Mouse (Mus musculus) kidney, postnatal 0 days (tissue): Measurements from ENCODE around the gene Fbxo46. TPM values are rescaled to one million over a fixed set of nuclear protein-coding genes. Genes with fewer than 3 reads are reported as not detected.

Experiments
- ATAC-seq: fragments of 200-750 bp; cut with Nextera tagmentation; replicated peaks from 2 replicates; pipeline ENCODE4 v1.8.0; 2017; ENCODE audit warnings: low read depth, moderate number of reproducible peaks, moderate TSS enrichment, moderate library complexity; ENCODE audit not compliant: low FRiP score
- DNase-seq: peaks from one replicate; pipeline ENCODE4 v3.0.0-alpha.2; 2016; ENCODE audit warnings: low spot score
- H3K27ac ChIP-seq: fragments of 300-500 bp; sonication (generic); 2 replicates; pipeline ENCODE4 v1.5.1; 2014; ENCODE audit warnings: mild to moderate bottlenecking
- H3K27me3 ChIP-seq: fragments of 300-500 bp; sonication (generic); 2 replicates; pipeline ENCODE4 v1.6.1; 2014; ENCODE audit warnings: low read length, mixed read lengths; ENCODE audit not compliant: insufficient read depth
- H3K36me3 ChIP-seq: fragments of 300-500 bp; sonication (generic); 2 replicates; pipeline ENCODE4 v1.6.1; 2014; ENCODE audit warnings: low read length, mixed read lengths; ENCODE audit not compliant: insufficient read depth
- H3K4me1 ChIP-seq: fragments of 300-500 bp; sonication (generic); replicated peaks from 2 replicates; pipeline ENCODE4 v1.6.1; 2014; ENCODE audit warnings: antibody characterized with exemption, low read length, mixed read lengths; ENCODE audit not compliant: insufficient read depth
- H3K4me2 ChIP-seq: fragments of 300-500 bp; sonication (generic); 2 replicates; pipeline ENCODE4 v1.6.1; 2014; ENCODE audit warnings: mild to moderate bottlenecking, low read length, moderate library complexity, mixed read lengths
- H3K4me3 ChIP-seq: fragments of 300-500 bp; sonication (generic); replicated peaks from 2 replicates; pipeline ENCODE4 v1.5.1; 2014; ENCODE audit warnings: low read depth, low read length
- H3K9ac ChIP-seq: fragments of 300-500 bp; sonication (generic); 2 replicates; pipeline ENCODE4 v1.6.1; 2014; ENCODE audit warnings: low read depth, low read length
- H3K9me3 ChIP-seq: fragments of 300-500 bp; sonication (generic); replicated peaks from 2 replicates; pipeline ENCODE4 v1.6.1; 2016; ENCODE audit warnings: low read length, inconsistent platforms, mixed read lengths
- CTCF ChIP-seq: IDR thresholded peaks from 2 replicates; pipeline ENCODE4 v1.5.1; 2016; ENCODE audit warnings: antibody characterized with exemption, low read depth, mild to moderate bottlenecking, moderate library complexity
- WGBS: fragments of 180-500 bp; shearing (Covaris S2); extraction: QIAGEN DNeasy Blood & Tissue Kit; methylation state at CpG from one replicate; pipeline ENCODE4 v1.1.7; 2014; 5-methylcytosine and 5-hydroxymethylcytosine counted together
- microRNA counts: library from miRNA; unstranded; fragments of <30 nt; microRNA quantifications from one replicate; lab custom pipeline; 2015
- microRNA-seq: library from miRNA; unstranded; fragments of <30 nt; microRNA quantifications from one replicate; pipeline ENCODE4, GENCODE M21; 2016
- polyA plus RNA-seq: library from polyadenylated mRNA; unstranded; fragments of >200 nt; fragmentation: Nextera tagmentation; extraction: Ambion mirVana; gene quantifications from 2 replicates; pipeline ENCODE4 v1.2.1, GENCODE M21; 2015

The Fbxo46 gene
- polyA plus RNA-seq, 1 experiment from 2014 or later, result 12.1 TPM

DNA sequence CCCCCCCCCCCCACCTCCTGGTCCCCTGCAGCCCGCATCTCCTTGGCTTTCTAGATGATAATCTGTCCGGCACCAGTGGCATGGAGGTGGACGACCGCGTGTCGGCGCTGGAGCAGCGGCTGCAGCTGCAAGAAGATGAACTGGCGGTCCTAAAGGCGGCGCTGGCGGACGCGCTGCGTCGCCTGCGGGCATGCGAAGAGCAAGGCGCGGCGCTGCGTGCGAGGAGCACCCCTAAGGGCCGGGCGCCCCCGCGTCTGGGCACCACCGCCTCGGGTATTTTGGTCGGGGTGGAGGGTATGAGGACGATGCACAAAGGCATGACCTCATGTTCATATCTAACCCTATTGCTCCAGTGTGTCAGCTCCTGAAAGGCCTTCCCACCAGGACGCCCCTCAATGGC is 59.5 kb downstream of the Fbxo46 start:
- H3K4me3 ChIP-seq, result 0 out of 2 replicates have a peak overlapping the region, but pooled peaks have one; percentile 1
- H3K4me1 ChIP-seq, result peaks cover 24% of the 10 kb centered on the region
- peak; percentile 72 for TF ChIP-seq CTCF
- H3K9me3 ChIP-seq, result no peaks in the 10 kb centered on the region
- peak; percentile 78 for DNase-seq
- peak; percentile 14; the same call in 1 of the 2 replicates for ATAC-seq
- peak overlapping the region; percentile 45 for H3K4me2 ChIP-seq
- H3K36me3 ChIP-seq, result no peaks in the 10 kb centered on the region
- no peak overlapping the region for H3K9ac ChIP-seq
- under 1% methylated on average over 31 of the region's 32 CpGs for WGBS
- H3K27ac ChIP-seq, result no peak overlapping the region
- peaks cover 44% of the 10 kb centered on the region for H3K27me3 ChIP-seq

DNA sequence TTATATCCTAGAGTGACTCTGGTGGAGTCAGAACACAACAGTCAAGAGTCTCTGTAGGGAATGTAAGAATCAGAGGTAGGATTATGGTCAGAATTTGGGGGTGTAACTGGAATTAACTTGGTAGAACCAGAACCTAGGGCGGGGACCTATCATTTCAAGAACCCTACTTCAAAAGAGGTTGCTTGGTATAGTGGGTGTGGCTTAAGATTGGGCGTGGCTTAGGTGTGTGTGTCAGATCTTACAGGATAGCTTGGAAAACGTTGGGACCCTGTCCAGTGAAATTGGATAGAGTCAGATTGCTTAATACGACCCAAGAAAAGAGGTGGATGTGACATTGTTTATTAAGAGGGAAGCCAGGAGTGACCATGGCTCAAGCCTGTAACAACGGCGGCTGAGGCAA is 60.3 kb downstream of the Fbxo46 start:
- ATAC-seq (no peak), DNase-seq (no peak)
- Histone ChIP-seq H3K27me3 (peaks cover 44% of the 10 kb centered on the region), H3K9ac (no peak overlapping the region), H3K4me3 (no peak overlapping the region), H3K36me3 (no peaks in the 10 kb centered on the region), H3K4me1 (peaks cover 24% of the 10 kb centered on the region), H3K27ac (no peak overlapping the region), H3K9me3 (no peaks in the 10 kb centered on the region), H3K4me2 (no peak overlapping the region)
- 40% methylated on average over 6 of the region's 6 CpGs for WGBS
- TF ChIP-seq CTCF, result no peak

DNA sequence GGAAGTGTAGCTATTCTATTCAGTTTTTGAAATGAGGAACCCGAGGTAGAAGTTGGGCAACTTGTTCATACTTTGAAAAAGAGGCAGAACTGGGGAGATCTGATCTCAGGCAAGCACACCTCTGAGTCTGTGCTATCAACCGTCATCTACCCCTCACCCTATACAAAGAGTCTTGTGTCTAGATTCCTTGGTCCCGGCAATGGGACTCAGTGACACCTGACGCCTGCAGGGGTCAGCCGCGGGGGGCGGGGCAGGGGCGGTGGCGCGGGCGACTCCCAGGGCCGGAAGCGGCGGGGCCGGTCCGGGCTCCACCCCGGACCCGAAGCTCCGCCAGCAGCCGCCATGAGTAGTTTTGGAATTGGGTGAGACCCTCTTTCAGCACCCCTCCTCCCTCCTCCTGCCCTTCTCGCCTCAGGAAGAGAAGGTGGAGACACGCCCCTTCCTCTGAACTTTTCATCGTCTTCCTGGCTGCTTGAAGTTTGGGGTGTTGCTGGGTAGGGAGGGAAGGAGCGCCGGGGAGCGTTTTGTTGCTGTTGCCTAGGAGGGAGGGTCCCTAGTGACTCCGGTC is 61.3 kb downstream of the Fbxo46 start:
- whole genome bisulfite sequencing, result under 1% methylated on average over 27 of the region's 27 CpGs
- Histone ChIP-seq H3K27ac (peak overlapping the region; percentile 37; the same call in 1 of the 2 replicates), H3K4me1 (peaks cover 24% of the 10 kb centered on the region)

DNA sequence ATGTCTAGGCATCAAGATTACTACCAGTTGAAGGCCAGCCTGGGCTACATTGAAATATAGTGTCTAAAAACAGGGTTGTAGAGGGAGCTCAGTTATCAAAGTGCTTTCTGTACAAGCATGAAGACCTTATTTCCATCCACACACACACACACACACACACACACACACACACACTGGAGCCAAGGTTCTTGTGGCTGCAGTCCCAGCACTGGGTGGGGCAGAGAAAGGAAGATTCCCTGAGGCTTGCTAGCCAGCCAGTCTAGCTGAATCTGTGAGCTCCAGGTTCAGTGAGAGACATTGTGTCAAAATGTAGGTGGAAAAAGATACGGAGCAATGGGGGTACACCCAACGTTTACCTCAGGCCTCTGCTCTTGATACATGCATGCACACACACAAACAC is 64.6 kb downstream of the Fbxo46 start:
- H3K4me3 ChIP-seq, result no peak overlapping the region
- no peak overlapping the region for H3K4me2 ChIP-seq
- no peak for TF ChIP-seq CTCF
- peaks cover 8% of the 10 kb centered on the region for H3K27me3 ChIP-seq
- peaks cover 20% of the 10 kb centered on the region for H3K4me1 ChIP-seq
- 70% methylated on average over 2 of the region's 2 CpGs for WGBS
- H3K9me3 ChIP-seq, result no peaks in the 10 kb centered on the region
- peak overlapping the region; percentile 55 for H3K27ac ChIP-seq
- 0 out of 2 replicates have a peak, but pooled peaks cover 11% of the 10 kb centered on the region for H3K36me3 ChIP-seq
- no peak overlapping the region for H3K9ac ChIP-seq
- DNase-seq (no peak), ATAC-seq (no peak)

More for the DNA sequence above, 61.3 kb downstream of the Fbxo46 start:
- peak overlapping the region; percentile 64 for H3K9ac ChIP-seq
- peak; percentile 33; the same call in 1 of the 2 replicates for ATAC-seq
- DNase-seq, result peak; percentile 72
- no peaks in the 10 kb centered on the region for H3K9me3 ChIP-seq
- H3K36me3 ChIP-seq, result 0 out of 2 replicates have a peak, but pooled peaks cover under 1% of the 10 kb centered on the region
- H3K4me2 ChIP-seq, result peak overlapping the region; percentile 90
- TF ChIP-seq CTCF, result no peak
- H3K27me3 ChIP-seq, result peaks cover 38% of the 10 kb centered on the region
- peak overlapping the region; percentile 56 for H3K4me3 ChIP-seq

DNA sequence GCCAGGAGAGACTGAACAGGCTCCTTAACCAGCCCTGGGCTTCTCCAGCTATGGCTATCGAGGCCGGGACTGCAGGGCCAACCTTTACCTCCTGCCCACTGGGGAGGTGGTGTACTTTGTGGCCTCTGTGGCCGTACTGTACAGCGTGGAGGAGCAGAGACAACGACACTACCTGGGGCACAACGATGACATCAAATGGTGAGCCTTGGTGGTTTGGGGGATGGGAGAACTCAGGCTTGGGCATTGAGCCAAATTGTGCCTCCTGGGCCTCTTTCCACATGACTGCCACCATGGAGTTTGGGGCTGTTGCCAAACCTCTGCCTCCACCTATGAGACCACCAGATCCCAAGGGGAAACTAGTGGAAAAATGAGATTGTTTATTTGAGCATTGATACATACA is 65.1 kb downstream of the Fbxo46 start:
- no peak for TF ChIP-seq CTCF
- peak overlapping the region; percentile 55 for H3K27ac ChIP-seq
- H3K9me3 ChIP-seq, result no peaks in the 10 kb centered on the region
- 0 out of 2 replicates have a peak, but pooled peaks cover 11% of the 10 kb centered on the region for H3K36me3 ChIP-seq
- 46% methylated on average over 6 of the region's 6 CpGs for WGBS
- DNase-seq (no peak), ATAC-seq (peak; percentile 53; the same call in 1 of the 2 replicates)
- peaks cover 15% of the 10 kb centered on the region for H3K4me1 ChIP-seq
- no peak overlapping the region for H3K4me3 ChIP-seq
- peaks cover 3% of the 10 kb centered on the region; the same call in 1 of the 2 replicates for H3K27me3 ChIP-seq
- no peak overlapping the region for H3K4me2 ChIP-seq
- peak overlapping the region; percentile 18; the same call in 1 of the 2 replicates for H3K9ac ChIP-seq

MicroRNAs within 50 kb of the gene (microRNA counts, 519-probe panel; counts per million panel counts)
- 330 counts per million, percentile 68 among the panel's probes with 10 or more counts for microRNA mmu-miR-330 (lab: Ali Mortazavi, UCI)

Small RNAs within 50 kb of the gene (microRNA-seq; reads per million reads assigned to microRNA genes)
- gene Mir3100, result not detected
- gene Mir330, result 192 reads per million, percentile 59 among the genes with 10 or more reads in this experiment

Other genes with a start within 250 kb of the Fbxo46 start
- 2.6 and 3.2 TPM in 2 replicates for gene Pglyrp1, start 248.5 kb upstream of the Fbxo46 start, polyA plus RNA-seq
- gene Ccdc61, start 209.4 kb upstream of the Fbxo46 start, polyA plus RNA-seq, result 22.4 and 26.3 TPM in 2 replicates
- 0.55 and 0.58 TPM in 2 replicates for gene Nova2, start 194.0 kb upstream of the Fbxo46 start, polyA plus RNA-seq
- gene Nanos2, start 132.5 kb upstream of the Fbxo46 start, polyA plus RNA-seq, result 0.09 TPM in 1 of 2 replicates, not detected in the other
- 3.3 and 3.6 TPM in 2 replicates for gene Mypop, start 128.6 kb upstream of the Fbxo46 start, polyA plus RNA-seq
- gene Irf2bp1, start 115.8 kb upstream of the Fbxo46 start, polyA plus RNA-seq, result 15.2 and 17.3 TPM in 2 replicates
- gene Foxa3, start 96.3 kb upstream of the Fbxo46 start, polyA plus RNA-seq, result 0.53 and 0.57 TPM in 2 replicates
- gene Sympk, start 95.5 kb upstream of the Fbxo46 start, polyA plus RNA-seq, result 16.6 and 17.6 TPM in 2 replicates
- not detected in 2 replicates for gene Rsph6a, start 65.2 kb upstream of the Fbxo46 start, polyA plus RNA-seq
- gene Dmwd, start 43.6 kb upstream of the Fbxo46 start, polyA plus RNA-seq, result 12.2 and 16.9 TPM in 2 replicates
- 9.4 and 11.6 TPM in 2 replicates for gene Dmpk, start 36.0 kb upstream of the Fbxo46 start, polyA plus RNA-seq
- gene Six5, start 25.3 kb upstream of the Fbxo46 start, polyA plus RNA-seq, result 7.6 and 7.9 TPM in 2 replicates
- 2.0 TPM in 2 replicates for gene Gm4969, start 1.5 kb upstream of the Fbxo46 start, polyA plus RNA-seq
- gene Qpctl, start 29.4 kb downstream of the Fbxo46 start, polyA plus RNA-seq, result 13.3 and 15.4 TPM in 2 replicates
- gene Snrpd2, start 29.9 kb downstream of the Fbxo46 start, polyA plus RNA-seq, result 119 and 127 TPM in 2 replicates
- gene Gipr, start 46.3 kb downstream of the Fbxo46 start, polyA plus RNA-seq, result 0.08 and 0.09 TPM in 2 replicates
- gene Eml2, start 56.6 kb downstream of the Fbxo46 start, polyA plus RNA-seq, result 10.6 and 13.1 TPM in 2 replicates
- gene Gpr4, start 92.7 kb downstream of the Fbxo46 start, polyA plus RNA-seq, result 5.1 and 5.2 TPM in 2 replicates
- gene Opa3, start 108.5 kb downstream of the Fbxo46 start, polyA plus RNA-seq, result 30.4 and 30.5 TPM in 2 replicates
- gene Vasp, start 152.0 kb downstream of the Fbxo46 start, polyA plus RNA-seq, result 89.4 and 94.4 TPM in 2 replicates
- 0.18 TPM in 1 of 2 replicates, not detected in the other for gene Ppm1n, start 160.2 kb downstream of the Fbxo46 start, polyA plus RNA-seq
- 7.3 and 7.4 TPM in 2 replicates for gene Rtn2, start 162.8 kb downstream of the Fbxo46 start, polyA plus RNA-seq
- gene Fosb, start 190.2 kb downstream of the Fbxo46 start, polyA plus RNA-seq, result 0.11 TPM in 2 replicates
- gene Ercc1, start 224.9 kb downstream of the Fbxo46 start, polyA plus RNA-seq, result 68.4 and 68.8 TPM in 2 replicates
- gene Cd3eap, start 239.6 kb downstream of the Fbxo46 start, polyA plus RNA-seq, result 16.7 and 17.7 TPM in 2 replicates
- gene Ppp1r13l, start 239.9 kb downstream of the Fbxo46 start, polyA plus RNA-seq, result 3.0 and 4.0 TPM in 2 replicates